Mouse (Mus musculus) kidney, embryonic 15.5 days (tissue): ENCODE data around the gene Cpa1. TPM values are rescaled to one million over a fixed set of nuclear protein-coding genes. Genes with fewer than 3 reads are reported as not detected.

Source experiments
- ATAC-seq: fragments of 200-750 bp; cut with Nextera tagmentation; replicated peaks from 2 replicates; pipeline ENCODE4 v1.8.0; 2017; ENCODE audit warnings: moderate TSS enrichment; ENCODE audit not compliant: low FRiP score
- H3K27ac ChIP-seq: fragments of 300-500 bp; sonication (generic); 2 replicates; pipeline ENCODE4 v1.5.1; 2015; ENCODE audit warnings: mild to moderate bottlenecking, inconsistent platforms
- H3K27me3 ChIP-seq: fragments of 300-500 bp; sonication (generic); 2 replicates; pipeline ENCODE4 v1.6.1; 2015; ENCODE audit warnings: inconsistent platforms
- H3K36me3 ChIP-seq: fragments of 300-500 bp; sonication (generic); 2 replicates; pipeline ENCODE4 v1.6.1; 2015; ENCODE audit warnings: inconsistent platforms
- H3K4me1 ChIP-seq: fragments of 300-500 bp; sonication (generic); 2 replicates; pipeline ENCODE4 v1.6.1; 2015; ENCODE audit warnings: inconsistent platforms
- H3K4me2 ChIP-seq: fragments of 300-500 bp; sonication (generic); 2 replicates; pipeline ENCODE4 v1.6.1; 2015; ENCODE audit warnings: moderate library complexity, mild to moderate bottlenecking, inconsistent platforms
- H3K4me3 ChIP-seq: fragments of 300-500 bp; sonication (generic); replicated peaks from 2 replicates; pipeline ENCODE4 v1.5.1; 2015; ENCODE audit warnings: mild to moderate bottlenecking, inconsistent platforms
- H3K9ac ChIP-seq: fragments of 300-500 bp; sonication (generic); 2 replicates; pipeline ENCODE4 v1.6.1; 2015; ENCODE audit warnings: mild to moderate bottlenecking, inconsistent platforms
- H3K9me3 ChIP-seq: fragments of 300-500 bp; sonication (generic); replicated peaks from 2 replicates; pipeline ENCODE4 v1.6.1; 2016; ENCODE audit warnings: inconsistent platforms
- WGBS: fragments of 180-500 bp; shearing (Covaris S2); methylation state at CpG from one replicate; pipeline ENCODE4 v1.1.7; 2015; ENCODE audit warnings: mixed read lengths; 5-methylcytosine and 5-hydroxymethylcytosine counted together
- polyA plus RNA-seq: library from polyadenylated mRNA; unstranded; fragments of >200 nt; fragmentation: Nextera tagmentation; extraction: Ambion mirVana; gene quantifications from 2 replicates; pipeline ENCODE4 v1.2.1, GENCODE M21; 2015

The Cpa1 gene
- polyA plus RNA-seq, result 1.8 and 3.0 TPM in 2 replicates

GRCm38 (mm10) chr6:30638674-30639268 is at the start of gene Cpa1:
TSS of gene Cpa1 (plus strand) at chr6:30639218.
- ATAC-seq, result no peak
- no peak within 1 kb of the TSS for H3K4me3 ChIP-seq
- no peaks in the 10 kb centered on the region for H3K36me3 ChIP-seq
- no peaks in the 10 kb centered on the region for H3K27me3 ChIP-seq
- peak within 1 kb of the TSS; percentile 14; the same call in 1 of the 2 replicates for H3K27ac ChIP-seq
- 72% methylated on average over 5 of the region's 5 CpGs for WGBS
- H3K9me3 ChIP-seq, result no peaks in the 10 kb centered on the region
- no peak within 1 kb of the TSS for H3K4me2 ChIP-seq
- H3K4me1 ChIP-seq, result peaks cover 46% of the 10 kb centered on the region
- no peak within 1 kb of the TSS for H3K9ac ChIP-seq

GRCm38 (mm10) chr6:30589819-30590218 is 49.2 kb upstream of the Cpa1 start:
- H3K4me2 ChIP-seq, result no peak overlapping the region

DNA sequence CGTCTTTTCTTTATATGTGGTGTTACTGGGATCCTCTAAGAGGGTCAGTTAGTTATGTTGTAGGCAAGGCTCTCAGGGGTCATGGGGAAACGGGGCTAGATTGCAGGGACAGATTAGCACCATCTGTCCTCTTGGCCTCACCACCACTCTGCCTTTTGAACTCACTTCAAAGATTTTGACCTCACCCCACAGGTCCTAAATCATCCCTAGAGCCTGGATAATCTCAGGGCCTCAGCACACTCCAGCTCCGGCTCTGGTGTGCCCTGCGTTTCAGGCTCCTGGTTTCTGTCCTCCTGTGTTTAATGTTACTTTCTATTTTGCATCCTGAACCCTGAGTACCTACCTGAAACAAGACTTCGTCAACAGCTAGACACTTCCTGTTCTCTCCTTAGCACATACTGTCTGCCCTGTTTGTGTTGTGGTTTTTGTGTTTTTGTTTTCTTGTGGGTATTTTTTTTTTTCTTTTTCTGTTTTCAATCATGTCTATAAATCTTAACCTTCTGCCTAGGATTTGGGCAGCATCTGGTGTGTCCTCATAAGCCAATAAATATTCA is 47.1 kb upstream of the Cpa1 start:
- no peaks in the 10 kb centered on the region for H3K36me3 ChIP-seq
- H3K4me1 ChIP-seq, result peaks cover 34% of the 10 kb centered on the region
- no peak for ATAC-seq
- H3K9ac ChIP-seq, result no peak overlapping the region
- no peaks in the 10 kb centered on the region for H3K27me3 ChIP-seq
- no peak overlapping the region for H3K4me3 ChIP-seq
- no peaks in the 10 kb centered on the region for H3K9me3 ChIP-seq
- H3K4me2 ChIP-seq, result no peak overlapping the region
- WGBS, result 24% methylated on average over 5 of the region's 5 CpGs
- H3K27ac ChIP-seq, result no peak overlapping the region; the same call in 1 of the 2 replicates

More at GRCm38 (mm10) chr6:30589819-30590218, 49.2 kb upstream of the Cpa1 start:
- Histone ChIP-seq H3K9me3 (no peaks in the 10 kb centered on the region), H3K4me1 (peaks cover 20% of the 10 kb centered on the region), H3K9ac (no peak overlapping the region), H3K27ac (peak overlapping the region; percentile 82), H3K4me3 (no peak overlapping the region), H3K36me3 (no peaks in the 10 kb centered on the region), H3K27me3 (no peaks in the 10 kb centered on the region)
- ATAC-seq, result no peak
- 11% methylated on average over 2 of the region's 2 CpGs for WGBS

DNA sequence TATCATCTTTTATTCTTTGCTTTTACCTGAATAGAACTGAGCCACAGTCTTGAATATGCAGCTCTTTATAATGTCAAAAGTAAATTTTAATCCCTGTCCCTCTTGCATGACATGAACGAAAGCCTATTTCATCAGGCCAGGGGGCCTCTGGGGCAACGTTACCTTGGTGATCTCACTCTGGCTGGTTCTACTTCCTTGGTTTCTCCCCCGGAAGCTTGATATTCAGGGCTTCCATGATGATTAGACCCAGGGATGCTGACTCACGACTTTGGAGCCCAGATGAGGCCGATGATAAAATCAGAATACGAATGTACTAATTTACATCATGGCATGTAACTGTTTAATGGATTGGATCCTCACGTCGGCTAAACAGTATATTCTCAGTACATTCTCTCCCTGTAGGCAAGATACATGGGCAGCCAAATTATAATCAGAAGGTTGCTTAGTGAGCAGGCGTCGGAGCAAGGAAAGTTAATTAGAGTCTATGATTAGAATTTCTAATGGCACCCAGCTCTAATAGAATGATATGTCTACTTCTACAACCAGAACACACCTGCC is 46.5 kb upstream of the Cpa1 start:
- no peaks in the 10 kb centered on the region for H3K9me3 ChIP-seq
- H3K36me3 ChIP-seq, result no peaks in the 10 kb centered on the region
- H3K4me2 ChIP-seq, result no peak overlapping the region
- H3K27ac ChIP-seq, result no peak overlapping the region; the same call in 1 of the 2 replicates
- H3K27me3 ChIP-seq, result no peaks in the 10 kb centered on the region
- no peak overlapping the region for H3K4me3 ChIP-seq
- no peak for ATAC-seq
- no peak overlapping the region for H3K9ac ChIP-seq
- H3K4me1 ChIP-seq, result peaks cover 36% of the 10 kb centered on the region
- WGBS, result 54% methylated on average over 10 of the region's 10 CpGs

GRCm38 (mm10) chr6:30594364-30594763 is 44.7 kb upstream of the Cpa1 start:
- ATAC-seq, result no peak
- H3K9me3 ChIP-seq, result no peaks in the 10 kb centered on the region

GRCm38 (mm10) chr6:30596230-30596898 is 42.7 kb upstream of the Cpa1 start:
- Histone ChIP-seq H3K9me3 (no peaks in the 10 kb centered on the region), H3K9ac (no peak overlapping the region), H3K27ac (peak overlapping the region; percentile 68), H3K27me3 (no peaks in the 10 kb centered on the region), H3K4me3 (no peak overlapping the region), H3K36me3 (no peaks in the 10 kb centered on the region), H3K4me1 (peaks cover 43% of the 10 kb centered on the region), H3K4me2 (no peak overlapping the region)
- ATAC-seq, result no peak
- WGBS, result 76% methylated on average over 8 of the region's 8 CpGs

More at GRCm38 (mm10) chr6:30594364-30594763, 44.7 kb upstream of the Cpa1 start:
- 79% methylated on average over 7 of the region's 7 CpGs for WGBS
- peaks cover 39% of the 10 kb centered on the region for H3K4me1 ChIP-seq
- no peak overlapping the region for H3K4me2 ChIP-seq
- no peak overlapping the region for H3K4me3 ChIP-seq
- H3K36me3 ChIP-seq, result no peaks in the 10 kb centered on the region
- no peak overlapping the region for H3K9ac ChIP-seq
- H3K27me3 ChIP-seq, result no peaks in the 10 kb centered on the region
- no peak overlapping the region for H3K27ac ChIP-seq

DNA sequence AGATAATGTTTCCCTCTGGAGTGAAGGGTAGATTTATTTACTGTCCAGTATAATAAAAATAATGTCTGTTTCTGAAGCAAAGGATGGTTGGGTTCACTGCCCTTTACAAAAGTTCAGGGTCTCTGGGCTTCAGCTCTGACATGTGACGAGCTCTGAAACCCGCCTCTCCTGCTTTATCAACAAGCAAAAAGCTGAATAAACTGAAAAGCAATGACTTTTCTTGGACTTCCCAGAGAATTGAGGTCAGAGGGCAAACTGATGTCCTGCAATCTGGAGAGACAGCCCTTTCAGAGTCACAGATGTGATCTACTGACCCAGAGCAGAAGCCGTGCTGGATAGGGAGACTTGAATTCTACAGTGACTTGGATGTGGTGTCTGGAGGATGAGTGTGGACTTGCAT is 39.0 kb upstream of the Cpa1 start:
- H3K4me2 ChIP-seq, result no peak overlapping the region
- H3K4me3 ChIP-seq, result no peak overlapping the region
- ATAC-seq, result peak; percentile 77
- peaks cover 48% of the 10 kb centered on the region for H3K4me1 ChIP-seq
- peak overlapping the region; percentile 82 for H3K27ac ChIP-seq
- WGBS, result 29% methylated on average over 3 of the region's 3 CpGs
- no peaks in the 10 kb centered on the region for H3K9me3 ChIP-seq
- H3K27me3 ChIP-seq, result no peaks in the 10 kb centered on the region
- H3K36me3 ChIP-seq, result no peaks in the 10 kb centered on the region
- no peak overlapping the region for H3K9ac ChIP-seq

- Histone ChIP-seq H3K4me3 (no peak overlapping the region), H3K4me1 (peaks cover 51% of the 10 kb centered on the region), H3K27me3 (no peaks in the 10 kb centered on the region), H3K9me3 (no peaks in the 10 kb centered on the region), H3K27ac (peak overlapping the region; percentile 82; the same call in 1 of the 2 replicates), H3K36me3 (no peaks in the 10 kb centered on the region), H3K4me2 (no peak overlapping the region), H3K9ac (no peak overlapping the region)
- WGBS, result 92% methylated on average over 1 of the region's 1 CpGs
- no peak for ATAC-seq
Measured at GRCm38 (mm10) chr6:30600995-30601394, 38.0 kb upstream of the Cpa1 start.

DNA sequence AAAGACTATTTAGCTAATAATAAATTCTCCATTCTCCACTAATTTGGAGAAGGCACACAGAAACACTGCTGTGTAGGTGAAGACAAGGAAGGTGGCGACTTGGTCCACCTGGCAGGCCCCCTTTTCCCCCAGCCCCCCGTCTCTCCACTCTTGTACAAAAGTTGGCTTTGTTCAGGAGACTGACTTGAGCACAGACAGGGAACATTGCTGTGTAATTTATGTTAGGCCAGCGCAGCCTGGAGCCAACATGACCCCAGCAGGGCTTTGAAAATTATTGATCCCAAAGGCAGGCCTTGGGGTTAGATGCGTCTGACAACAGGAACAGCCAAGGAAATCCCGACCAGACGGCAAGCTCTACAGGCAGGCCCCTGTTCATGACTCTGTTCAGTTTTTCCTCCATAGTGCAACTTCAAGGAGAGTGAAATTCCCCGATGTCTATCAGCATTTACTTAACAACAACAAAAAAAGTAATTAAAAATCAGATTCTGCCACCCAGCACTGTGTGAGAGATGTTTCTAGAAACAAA is 34.6 kb upstream of the Cpa1 start:
- Histone ChIP-seq H3K4me1 (peaks cover 40% of the 10 kb centered on the region), H3K9ac (no peak overlapping the region), H3K27ac (no peak overlapping the region), H3K4me2 (no peak overlapping the region), H3K9me3 (no peaks in the 10 kb centered on the region), H3K36me3 (no peaks in the 10 kb centered on the region), H3K4me3 (no peak overlapping the region), H3K27me3 (no peaks in the 10 kb centered on the region)
- no peak for ATAC-seq
- 40% methylated on average over 7 of the region's 7 CpGs for WGBS

GRCm38 (mm10) chr6:30605111-30605510 is 33.9 kb upstream of the Cpa1 start:
- no peak overlapping the region for H3K9ac ChIP-seq
- H3K27me3 ChIP-seq, result no peaks in the 10 kb centered on the region
- ATAC-seq, result no peak
- H3K4me3 ChIP-seq, result no peak overlapping the region
- H3K4me1 ChIP-seq, result peaks cover 33% of the 10 kb centered on the region
- no peak overlapping the region for H3K4me2 ChIP-seq
- H3K36me3 ChIP-seq, result no peaks in the 10 kb centered on the region
- H3K27ac ChIP-seq, result peak overlapping the region; percentile 37; the same call in 1 of the 2 replicates
- H3K9me3 ChIP-seq, result no peaks in the 10 kb centered on the region
- WGBS, result 74% methylated on average over 4 of the region's 4 CpGs

DNA sequence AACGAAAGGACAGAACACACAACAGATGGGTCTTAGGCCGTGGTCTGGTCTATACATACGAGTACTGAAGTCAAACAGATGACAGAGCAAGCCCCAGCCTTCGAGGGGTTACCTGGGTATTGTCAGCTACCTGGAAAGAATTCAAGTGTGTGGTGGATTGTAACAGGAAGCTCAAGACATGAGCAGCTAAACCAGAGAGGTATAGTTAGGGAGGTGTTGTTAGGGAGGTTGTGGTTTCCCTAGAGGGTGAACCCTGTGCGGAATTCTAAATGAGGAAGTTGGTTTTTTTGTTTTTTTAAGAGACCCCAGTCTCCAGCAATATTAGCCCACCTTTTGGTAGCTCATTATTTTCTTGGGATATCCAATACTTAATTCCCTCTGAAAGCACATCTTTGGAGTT is 33.3 kb upstream of the Cpa1 start:
- Histone ChIP-seq H3K27me3 (no peaks in the 10 kb centered on the region), H3K4me3 (no peak overlapping the region), H3K4me1 (peaks cover 27% of the 10 kb centered on the region), H3K27ac (peak overlapping the region; percentile 37; the same call in 1 of the 2 replicates), H3K9me3 (no peaks in the 10 kb centered on the region), H3K9ac (no peak overlapping the region), H3K36me3 (no peaks in the 10 kb centered on the region), H3K4me2 (no peak overlapping the region)
- no peak for ATAC-seq
- WGBS, result 74% methylated on average over 5 of the region's 5 CpGs

- H3K36me3 ChIP-seq, result no peaks in the 10 kb centered on the region
- H3K27ac ChIP-seq, result no peak within 1 kb of the TSS
- no peaks in the 10 kb centered on the region for H3K27me3 ChIP-seq
- no peak for ATAC-seq
- H3K9ac ChIP-seq, result no peak within 1 kb of the TSS
- H3K4me2 ChIP-seq, result no peak within 1 kb of the TSS
- peaks cover 13% of the 10 kb centered on the region for H3K4me1 ChIP-seq
- WGBS, result 93% methylated on average over 7 of the region's 7 CpGs
- H3K9me3 ChIP-seq, result no peaks in the 10 kb centered on the region
- no peak within 1 kb of the TSS for H3K4me3 ChIP-seq
Measured at GRCm38 (mm10) chr6:30610710-30611109, 28.3 kb upstream of the Cpa1 start, which contains the start of gene Cpa5. TSS of gene Cpa5 (plus strand) at chr6:30611010.
